Comparison of ENCODE assay signal across 8 mouse cellular contexts in genomic region chr4:35155132-35155922, GRCm38 (mm10). TPM values are rescaled to one million over a fixed set of nuclear protein-coding genes. Genes with fewer than 3 reads are reported as not detected.
A peak's percentile ranks its signal among the peaks of the same experiment; 100 is the strongest.
DNase-seq lines count a peak whose midpoint lies in the region; ATAC-seq and TF ChIP-seq lines count a peak whose summit lies in the region.

No protein-coding gene starts in this region.

- DNase-seq in heart, embryonic 10.5 days (ENCODE audit: low spot score): no peak
- no peak for DNase-seq in heart, adult 8-10 months (ENCODE audit: low spot score)
- peak; percentile 76 for DNase-seq in embryo, embryonic 11 days
- DNase-seq in hindbrain, embryonic 11.5 days (ENCODE audit: low spot score): peak; percentile 63
- peak; percentile 42 for DNase-seq in limb, embryonic 14.5 days (ENCODE audit: low spot score)
- DNase-seq in testis, postnatal 14 days (ENCODE audit: low spot score): peak; percentile 25
- DNase-seq in cerebellum, adult 11-12 months: no peak

- H3K27ac ChIP-seq in heart, embryonic 10.5 days: peak overlapping the region; percentile 84
- H3K27ac ChIP-seq in hindbrain, embryonic 11.5 days (ENCODE audit: low read depth, low read length): no peak overlapping the region
- peak overlapping the region; percentile 89; the same call in 1 of the 2 replicates for H3K27ac ChIP-seq in limb, embryonic 14.5 days (replicated peaks; ENCODE audit: low read depth, low read length)
- H3K27ac ChIP-seq in midbrain, embryonic 13.5 days: peak overlapping the region; percentile 57; the same call in 1 of the 2 replicates

- WGBS in heart, embryonic 10.5 days: 24% methylated on average over 20 of the region's 20 CpGs
- WGBS in hindbrain, embryonic 11.5 days: 26% methylated on average over 20 of the region's 20 CpGs
- WGBS in limb, embryonic 14.5 days: 25% methylated on average over 20 of the region's 20 CpGs
- WGBS in midbrain, embryonic 13.5 days: 24% methylated on average over 20 of the region's 20 CpGs

- ATAC-seq in hindbrain, embryonic 11.5 days (ENCODE audit: low FRiP score): no peak
- peak; percentile 20; the same call in 1 of the 2 replicates for ATAC-seq in limb, embryonic 14.5 days (ENCODE audit: low FRiP score, low read depth)
- ATAC-seq in midbrain, embryonic 13.5 days: no peak

- peaks cover 5% of the 10 kb centered on the region; the same call in 1 of the 2 replicates for H3K27me3 ChIP-seq in heart, embryonic 10.5 days (ENCODE audit: insufficient read depth, poor library complexity, severe bottlenecking)
- no peaks in the 10 kb centered on the region for H3K27me3 ChIP-seq in hindbrain, embryonic 11.5 days (ENCODE audit: control insufficient read depth, insufficient read depth, low read length)
- no peaks in the 10 kb centered on the region for H3K27me3 ChIP-seq in limb, embryonic 14.5 days (ENCODE audit: control insufficient read depth, insufficient read depth, low read length)
- no peaks in the 10 kb centered on the region for H3K27me3 ChIP-seq in midbrain, embryonic 13.5 days

- H3K4me1 ChIP-seq in heart, embryonic 10.5 days: peaks cover 13% of the 10 kb centered on the region; the same call in 1 of the 2 replicates
- H3K4me1 ChIP-seq in hindbrain, embryonic 11.5 days (replicated peaks; ENCODE audit: control insufficient read depth, insufficient read depth, low read length): no peaks in the 10 kb centered on the region
- H3K4me1 ChIP-seq in limb, embryonic 14.5 days (ENCODE audit: control insufficient read depth, insufficient read depth, low read length): peaks cover 8% of the 10 kb centered on the region; the same call in 1 of the 2 replicates
- H3K4me1 ChIP-seq in midbrain, embryonic 13.5 days (replicated peaks): peaks cover 16% of the 10 kb centered on the region

- TF ChIP-seq POLR2A in limb, embryonic 14.5 days (IDR thresholded peaks at IDR 0.05; ENCODE audit: borderline replicate concordance, extremely low read depth, insufficient read depth, insufficient read length): no peak

- no peak overlapping the region for H3K9ac ChIP-seq in hindbrain, embryonic 11.5 days (ENCODE audit: low read depth, low read length)
- H3K9ac ChIP-seq in limb, embryonic 14.5 days (ENCODE audit: low read depth, low read length, severe bottlenecking): peak overlapping the region; percentile 67
- no peak overlapping the region; the same call in 1 of the 2 replicates for H3K9ac ChIP-seq in midbrain, embryonic 13.5 days (replicated peaks)

- peak overlapping the region; percentile 76 for H3K4me3 ChIP-seq in heart, embryonic 10.5 days
- peak overlapping the region; percentile 61 for H3K4me3 ChIP-seq in hindbrain, embryonic 11.5 days (ENCODE audit: low read depth, low read length)
- peak overlapping the region; percentile 61 for H3K4me3 ChIP-seq in limb, embryonic 14.5 days (replicated peaks; ENCODE audit: low read length)
- H3K4me3 ChIP-seq in midbrain, embryonic 13.5 days (replicated peaks): peak overlapping the region; percentile 60

- H3K4me2 ChIP-seq in hindbrain, embryonic 11.5 days (replicated peaks; ENCODE audit: low read depth, low read length): peak overlapping the region; percentile 88
- peak overlapping the region; percentile 88 for H3K4me2 ChIP-seq in limb, embryonic 14.5 days (replicated peaks; ENCODE audit: low read depth, low read length, severe bottlenecking)
- peak overlapping the region; percentile 92 for H3K4me2 ChIP-seq in midbrain, embryonic 13.5 days (replicated peaks)

- no peaks in the 10 kb centered on the region for H3K9me3 ChIP-seq in heart, embryonic 10.5 days
- H3K9me3 ChIP-seq in hindbrain, embryonic 11.5 days (ENCODE audit: control insufficient read depth, low read length): no peaks in the 10 kb centered on the region
- H3K9me3 ChIP-seq in limb, embryonic 14.5 days (ENCODE audit: control insufficient read depth, low read length): no peaks in the 10 kb centered on the region
- H3K9me3 ChIP-seq in midbrain, embryonic 13.5 days: no peaks in the 10 kb centered on the region

- H3K36me3 ChIP-seq in heart, embryonic 10.5 days: no peaks in the 10 kb centered on the region
- H3K36me3 ChIP-seq in hindbrain, embryonic 11.5 days (ENCODE audit: control insufficient read depth, insufficient read depth, low read length): no peaks in the 10 kb centered on the region
- no peaks in the 10 kb centered on the region for H3K36me3 ChIP-seq in limb, embryonic 14.5 days (ENCODE audit: control insufficient read depth, insufficient read depth, low read length)
- no peaks in the 10 kb centered on the region for H3K36me3 ChIP-seq in midbrain, embryonic 13.5 days

RNA-seq across cellular contexts. Expression of gene Mob3b, which starts 2.0 kb away (rescaled TPM):
- polyA plus RNA-seq in heart, embryonic 10.5 days (2016; fragmentation: Nextera tagmentation; extraction: Ambion mirVana): 4.8 and 7.2 TPM in 2 replicates
- 1 to 10 TPM; 1.5 to 2.5 (median 1.9) TPM for total RNA-seq in heart, adult 8-10 months (2022)
- 9.4 and 14.5 TPM in 2 replicates for polyA plus RNA-seq in hindbrain, embryonic 11.5 days (2014; fragmentation: Nextera tagmentation; extraction: Ambion mirVana)
- polyA plus RNA-seq in limb, embryonic 14.5 days (2012; rRNA removed): 3.3 and 4.0 TPM in 2 replicates
- polyA plus RNA-seq in limb, embryonic 14.5 days (2014; fragmentation: Nextera tagmentation; extraction: Ambion mirVana): 7.8 and 10.5 TPM in 2 replicates
- 10.2 and 14.9 TPM in 2 replicates for polyA plus RNA-seq in midbrain, embryonic 13.5 days (2015; fragmentation: Nextera tagmentation; extraction: Ambion mirVana)

RNA-seq across cellular contexts. Expression of gene Ifnk, which starts 3.5 kb away (rescaled TPM):
- 0.25 and 0.28 TPM in 2 replicates for polyA plus RNA-seq in heart, embryonic 10.5 days (2016; fragmentation: Nextera tagmentation; extraction: Ambion mirVana)
- total RNA-seq in heart, adult 8-10 months (2022): not detected
- polyA plus RNA-seq in hindbrain, embryonic 11.5 days (2014; fragmentation: Nextera tagmentation; extraction: Ambion mirVana): 0.43 TPM in 1 of 2 replicates, not detected in the other
- not detected in 2 replicates for polyA plus RNA-seq in limb, embryonic 14.5 days (2012; rRNA removed)
- 0.69 TPM in 1 of 2 replicates, not detected in the other for polyA plus RNA-seq in limb, embryonic 14.5 days (2014; fragmentation: Nextera tagmentation; extraction: Ambion mirVana)
- 0.26 TPM in 1 of 2 replicates, not detected in the other for polyA plus RNA-seq in midbrain, embryonic 13.5 days (2015; fragmentation: Nextera tagmentation; extraction: Ambion mirVana)

Comparison
In these comparisons a context has a peak if more than half of its experiments do, and no peak if none do; other contexts are left out.
1. DNase-seq: peak in embryo, embryonic 11 days (single experiment), hindbrain, embryonic 11.5 days (single experiment), limb, embryonic 14.5 days (single experiment) and testis, postnatal 14 days (single experiment); none in heart, embryonic 10.5 days (single experiment), heart, adult 8-10 months (single experiment) and cerebellum, adult 11-12 months (single experiment).
2. Peak in every context shown above with its lines, with median percentiles within 50 percentile points of each other: H3K4me3 ChIP-seq and H3K4me2 ChIP-seq.